Mouse (Mus musculus) liver, postnatal 0 days (tissue): ENCODE measurements around the gene Chrng. TPM values are rescaled to one million over a fixed set of nuclear protein-coding genes. Genes with fewer than 3 reads are reported as not detected.
A peak's percentile ranks its signal among the peaks of the same experiment; 100 is the strongest.

Experiments used
- ATAC-seq: fragments of 200-750 bp; cut with Nextera tagmentation; 2 replicates; pipeline ENCODE4 v1.8.0; 2017; ENCODE audit warnings: mild to moderate bottlenecking, moderate library complexity
- DNase-seq: peaks from one replicate; pipeline ENCODE4 v3.0.0-alpha.2; 2016
- H3K27ac ChIP-seq: fragments of 300-500 bp; sonication (generic); 2 replicates; pipeline ENCODE4 v1.5.1; 2014; ENCODE audit warnings: antibody characterized with exemption, moderate library complexity, mild to moderate bottlenecking, low read depth
- H3K27me3 ChIP-seq: fragments of 300-500 bp; sonication (generic); 2 replicates; pipeline ENCODE4 v1.6.1; 2014; ENCODE audit warnings: low read length, control low read depth, mixed read lengths; ENCODE audit not compliant: insufficient read depth
- H3K36me3 ChIP-seq: fragments of 300-500 bp; sonication (generic); replicated peaks from 2 replicates; pipeline ENCODE4 v1.6.1; 2014; ENCODE audit warnings: mild to moderate bottlenecking, control low read depth, low read length, moderate library complexity, mixed read lengths; ENCODE audit not compliant: insufficient read depth
- H3K4me1 ChIP-seq: fragments of 300-500 bp; sonication (generic); 2 replicates; pipeline ENCODE4 v1.6.1; 2014; ENCODE audit warnings: antibody characterized with exemption, mild to moderate bottlenecking, control low read depth; ENCODE audit not compliant: insufficient read depth
- H3K4me2 ChIP-seq: fragments of 300-500 bp; sonication (generic); 2 replicates; pipeline ENCODE4 v1.6.1; 2014; ENCODE audit warnings: low read depth, mild to moderate bottlenecking, low read length, moderate library complexity, mixed read lengths
- H3K4me3 ChIP-seq: fragments of 300-500 bp; sonication (generic); 2 replicates; pipeline ENCODE4 v1.5.1; 2014; ENCODE audit warnings: low read depth, low read length
- H3K9ac ChIP-seq: fragments of 300-500 bp; sonication (generic); replicated peaks from 2 replicates; pipeline ENCODE4 v1.6.1; 2014; ENCODE audit warnings: mild to moderate bottlenecking, moderate library complexity
- H3K9me3 ChIP-seq: fragments of 300-500 bp; sonication (generic); 2 replicates; pipeline ENCODE4 v1.6.1; 2016; ENCODE audit warnings: mild to moderate bottlenecking, control low read depth, low read length, mixed read lengths
- CTCF ChIP-seq: sonication (generic); IDR thresholded peaks from 2 replicates; pipeline ENCODE4 v1.5.1; 2016; ENCODE audit warnings: antibody characterized with exemption, low read depth
- EP300 ChIP-seq: IDR thresholded peaks from 2 replicates; pipeline ENCODE4 v1.6.1; 2016; ENCODE audit warnings: antibody characterized with exemption, low read depth, mild to moderate bottlenecking
- WGBS: fragments of 180-500 bp; shearing (Covaris S2); extraction: QIAGEN DNeasy Blood & Tissue Kit; methylation state at CpG from one replicate; pipeline ENCODE4 v1.1.7; 2014; ENCODE audit not compliant: insufficient replicate concordance; 5-methylcytosine and 5-hydroxymethylcytosine counted together
- polyA plus RNA-seq: library from polyadenylated mRNA; unstranded; fragments of >200 nt; fragmentation: Nextera tagmentation; extraction: Ambion mirVana; gene quantifications from 2 replicates; pipeline ENCODE4 v1.2.1, GENCODE M21; 2015

The Chrng gene
- polyA plus RNA-seq, 1 experiment from 2014 or later: not detected

DNA sequence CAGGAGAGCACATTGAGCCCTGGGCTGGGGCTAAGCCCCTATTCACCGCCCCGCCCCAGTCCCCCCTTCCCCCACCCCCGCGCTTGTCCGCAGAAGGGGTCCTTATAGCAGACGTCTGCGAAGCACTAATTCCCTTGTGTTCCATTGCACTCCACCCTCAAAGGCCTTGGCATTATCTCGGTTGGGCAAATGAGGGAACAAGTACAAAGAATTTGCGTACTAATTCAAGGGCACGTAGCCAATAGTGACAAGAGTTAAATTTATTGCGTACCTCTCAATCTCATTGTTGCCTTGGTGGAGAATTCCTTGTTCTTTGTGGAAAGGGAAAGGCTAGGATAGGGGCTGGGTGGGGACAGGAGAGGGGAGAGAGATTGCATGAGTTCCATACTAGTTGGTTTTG lies 53.2 kb downstream of the Chrng start:
- Histone ChIP-seq H3K27me3 (peaks cover 35% of the 10 kb centered on the region), H3K36me3 (no peaks in the 10 kb centered on the region), H3K4me3 (no peak overlapping the region), H3K4me1 (peaks cover 4% of the 10 kb centered on the region; the same call in 1 of the 2 replicates), H3K4me2 (no peak overlapping the region), H3K9me3 (no peaks in the 10 kb centered on the region), H3K27ac (no peak overlapping the region), H3K9ac (no peak overlapping the region)
- 26% methylated on average over 11 of the region's 11 CpGs for WGBS
- DNase-seq (no peak), ATAC-seq (no peak)
- TF ChIP-seq EP300 (no peak), CTCF (no peak)

DNA sequence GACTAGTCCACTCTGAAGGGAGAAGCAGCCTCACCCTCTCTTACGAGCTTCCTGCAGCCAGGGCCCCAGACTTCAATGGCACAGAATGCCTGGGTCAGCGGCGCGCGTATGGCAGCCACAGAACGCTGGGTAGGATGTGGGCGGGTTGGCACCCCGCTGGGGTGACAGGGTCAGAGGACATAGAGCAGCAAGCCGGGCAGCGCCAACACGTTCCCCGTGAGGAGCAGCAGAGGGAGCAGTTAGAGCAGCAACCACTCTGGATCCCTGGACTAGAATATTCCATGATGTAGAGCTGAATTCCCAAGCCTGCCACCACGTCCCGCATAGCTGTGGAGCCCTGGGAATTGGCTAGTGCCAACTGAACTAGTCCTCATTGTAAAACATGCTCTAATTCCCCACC lies 54.0 kb downstream of the Chrng start:
- ATAC-seq (peak; percentile 44; the same call in 1 of the 2 replicates), DNase-seq (peak; percentile 32)
- Histone ChIP-seq H3K36me3 (no peaks in the 10 kb centered on the region), H3K4me1 (peaks cover 4% of the 10 kb centered on the region; the same call in 1 of the 2 replicates), H3K27ac (no peak overlapping the region), H3K4me2 (0 out of 2 replicates have a peak overlapping the region, but pooled peaks have one; percentile 27), H3K9me3 (no peaks in the 10 kb centered on the region), H3K27me3 (peaks cover 43% of the 10 kb centered on the region), H3K4me3 (no peak overlapping the region), H3K9ac (no peak overlapping the region)
- TF ChIP-seq CTCF (peak; percentile 38), EP300 (no peak)
- WGBS: 12% methylated on average over 14 of the region's 14 CpGs

DNA sequence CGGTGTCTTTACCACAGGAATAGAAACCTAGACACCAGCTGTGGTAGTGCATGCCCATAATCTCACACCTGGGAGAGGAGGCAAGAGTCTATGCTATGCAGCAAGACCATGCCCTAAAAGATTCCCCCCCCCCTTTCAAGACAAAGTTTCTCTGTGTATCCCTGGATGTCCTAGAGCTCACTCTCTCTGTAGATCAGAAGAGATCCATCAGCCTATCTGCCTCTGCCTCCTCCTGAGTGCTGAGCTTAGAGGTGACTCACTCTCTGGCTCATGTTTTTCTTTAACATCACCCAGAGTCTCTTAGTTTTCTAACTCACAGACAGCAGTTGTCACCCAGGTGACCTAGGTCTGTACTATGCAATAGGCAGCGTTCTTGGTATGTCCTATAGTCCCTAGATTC lies 54.9 kb downstream of the Chrng start:
- DNase-seq (no peak), ATAC-seq (no peak)
- 52% methylated on average over 2 of the region's 2 CpGs for WGBS
- Histone ChIP-seq H3K36me3 (no peaks in the 10 kb centered on the region), H3K9ac (no peak overlapping the region), H3K4me2 (no peak overlapping the region), H3K27ac (no peak overlapping the region), H3K4me1 (peaks cover 10% of the 10 kb centered on the region), H3K27me3 (peaks cover 51% of the 10 kb centered on the region), H3K9me3 (no peaks in the 10 kb centered on the region), H3K4me3 (no peak overlapping the region)
- TF ChIP-seq EP300: no peak
- TF ChIP-seq CTCF: no peak

Other genes starting within 250 kb of the Chrng start
- not detected in 2 replicates for gene Alppl2, start 114.7 kb upstream of the Chrng start, polyA plus RNA-seq
- not detected in 2 replicates for gene Alpi, start 103.1 kb upstream of the Chrng start, polyA plus RNA-seq
- gene Akp3, start 79.7 kb upstream of the Chrng start, polyA plus RNA-seq: not detected in 2 replicates
- 0.16 and 0.32 TPM in 2 replicates for gene Ecel1, start 48.1 kb upstream of the Chrng start, polyA plus RNA-seq
- not detected in 2 replicates for gene Prss56, start 21.3 kb upstream of the Chrng start, polyA plus RNA-seq
- 0.04 TPM in 1 of 2 replicates, not detected in the other for gene Chrnd, start 14.1 kb upstream of the Chrng start, polyA plus RNA-seq
- gene Eif4e2, start 9.3 kb downstream of the Chrng start, polyA plus RNA-seq: 84.7 and 91.7 TPM in 2 replicates
- 0.24 and 0.26 TPM in 2 replicates for gene Efhd1, start 59.7 kb downstream of the Chrng start, polyA plus RNA-seq
- 12.1 and 13.3 TPM in 2 replicates for gene Gigyf2, start 122.3 kb downstream of the Chrng start, polyA plus RNA-seq
- gene Kcnj13, start 190.1 kb downstream of the Chrng start, polyA plus RNA-seq: not detected in 2 replicates